Mouse (Mus musculus) gastrocnemius, postnatal 4 days (tissue): ENCODE data around the gene Lnx2. TPM values are rescaled to one million over a fixed set of nuclear protein-coding genes. Genes with fewer than 3 reads are reported as not detected.

Source experiments
- DNase-seq, 2 experiments: peaks; one replicate each; pipeline ENCODE4 v3.0.0; 2021 to 2022; ENCODE audit warnings: low spot score in 2 of 2, mixed read lengths in 2 of 2
- total RNA-seq, 2 experiments: library from RNA; stranded (reverse); gene quantifications; 2 replicates each; pipeline ENCODE4 v1.2.3; 2021

Gene Lnx2
- total RNA-seq, 2 experiments from 2014 or later, result 8.2 to 8.7 TPM

DNA sequence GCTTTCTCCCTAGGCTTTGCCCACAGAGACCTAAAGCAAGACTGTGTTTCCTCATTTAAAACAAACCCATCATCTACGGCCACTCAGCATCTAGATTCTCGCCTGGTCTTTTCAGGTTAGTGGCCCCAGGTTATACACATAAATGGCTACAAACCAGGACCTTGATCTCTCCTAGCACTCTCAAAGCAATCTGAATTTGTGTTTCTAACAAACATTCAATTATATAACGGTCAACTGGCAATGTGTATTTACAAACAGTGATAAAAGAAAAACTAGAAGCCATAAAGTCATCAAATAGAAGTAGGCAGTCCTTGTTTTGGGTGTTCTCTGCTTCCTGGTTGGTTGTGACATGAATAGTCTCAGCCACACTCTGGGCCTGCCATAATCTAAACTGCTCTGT is 22.9 kb downstream of the Lnx2 start:
- no peak for DNase-seq

DNA sequence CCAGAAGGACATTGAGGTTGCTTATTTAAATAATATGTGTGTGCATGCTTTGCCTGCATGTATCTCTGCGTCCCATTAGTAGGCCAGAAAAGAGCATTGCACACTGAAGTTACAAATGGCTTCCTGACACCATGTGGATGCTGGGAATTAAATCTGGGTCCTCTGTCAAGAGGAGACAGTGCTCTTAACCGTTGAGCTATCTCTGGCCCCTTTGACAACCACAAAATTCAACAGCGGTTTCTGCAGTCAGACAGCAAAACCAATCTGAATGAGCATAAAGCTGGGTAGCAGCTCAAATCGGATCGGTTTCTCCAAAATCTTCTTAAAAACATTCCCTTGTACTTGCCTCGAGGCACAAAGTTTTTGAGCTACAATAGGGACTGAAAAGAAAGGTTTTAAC is 23.3 kb downstream of the Lnx2 start:
- DNase-seq, result no peak

GRCm38 (mm10) chr5:147052309-147052558 is 24.2 kb downstream of the Lnx2 start:
- DNase-seq, result no peak

- DNase-seq, result no peak
These were observed 24.7 kb downstream of the Lnx2 start for GRCm38 (mm10) chr5:147051500-147052308.

GRCm38 (mm10) chr5:147050816-147051499 is 25.4 kb downstream of the Lnx2 start:
- DNase-seq, result no peak

GRCm38 (mm10) chr5:147049544-147050209 is 26.7 kb downstream of the Lnx2 start:
- no peak for DNase-seq

DNA sequence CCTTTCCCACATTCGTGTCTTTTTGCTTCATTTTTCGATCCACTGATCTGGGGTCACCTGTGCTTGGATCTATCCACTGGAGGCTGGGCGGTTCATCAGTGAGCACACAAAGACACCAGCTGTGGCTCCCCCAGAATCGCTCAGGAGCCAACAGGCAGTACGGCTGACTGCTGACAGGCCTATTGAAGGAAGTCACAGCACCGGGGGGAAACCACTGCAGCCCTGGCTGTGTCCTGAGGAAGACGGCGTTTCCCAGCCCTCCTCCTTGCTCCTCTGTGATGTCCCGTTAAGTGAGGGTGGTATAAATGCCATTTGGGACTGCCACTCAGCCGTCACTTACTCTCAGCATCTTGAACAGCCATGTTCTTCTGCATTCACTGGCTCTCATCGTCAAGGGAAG is 30.5 kb downstream of the Lnx2 start:
- no peak for DNase-seq

DNA sequence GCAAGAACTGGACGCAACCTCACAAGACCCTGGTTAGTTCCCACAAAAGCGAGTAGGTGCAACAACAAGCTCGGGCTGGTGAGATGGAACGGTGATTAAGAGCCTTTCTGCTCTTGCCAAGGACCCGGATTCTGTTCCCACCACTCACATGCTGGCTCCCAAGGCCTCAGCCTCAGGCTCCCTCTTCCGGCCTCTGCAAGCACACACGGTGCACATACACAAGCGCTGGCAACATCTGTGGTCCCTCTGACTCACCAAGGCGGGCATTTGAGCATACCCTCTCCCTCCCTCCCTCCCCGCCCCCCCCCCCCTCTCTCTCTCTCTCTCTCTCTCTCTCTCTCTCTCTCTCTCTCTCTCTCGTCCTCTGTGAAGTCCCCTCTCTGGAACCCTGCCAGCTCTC is 31.1 kb downstream of the Lnx2 start:
- DNase-seq, result no peak

- DNase-seq, result no peak
These were observed 33.0 kb downstream of the Lnx2 start for GRCm38 (mm10) chr5:147043240-147043844.

- no peak for DNase-seq
These were observed 34.1 kb downstream of the Lnx2 start for GRCm38 (mm10) chr5:147041965-147042937.

DNA sequence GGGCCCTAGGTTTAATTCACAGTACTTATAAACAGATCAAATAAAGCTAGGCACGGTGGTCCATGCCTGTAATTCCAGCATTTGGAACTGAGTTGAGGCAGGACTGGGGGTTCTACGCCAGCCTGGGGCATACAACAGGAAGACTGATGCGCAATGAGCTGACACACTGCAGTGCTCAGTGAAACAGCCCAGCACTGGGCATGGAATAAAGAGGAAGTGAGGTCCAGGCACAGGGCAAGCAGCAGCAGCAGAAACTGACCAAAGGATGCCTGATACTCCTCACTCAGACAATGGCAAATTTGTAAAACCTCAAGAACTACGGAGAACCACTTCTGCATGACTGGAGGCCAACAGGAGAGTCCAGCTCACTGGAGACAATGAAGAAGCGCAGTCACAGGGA is 37.0 kb downstream of the Lnx2 start:
- no peak for DNase-seq

GRCm38 (mm10) chr5:147037601-147038000 is 38.8 kb downstream of the Lnx2 start:
- DNase-seq, result no peak

DNA sequence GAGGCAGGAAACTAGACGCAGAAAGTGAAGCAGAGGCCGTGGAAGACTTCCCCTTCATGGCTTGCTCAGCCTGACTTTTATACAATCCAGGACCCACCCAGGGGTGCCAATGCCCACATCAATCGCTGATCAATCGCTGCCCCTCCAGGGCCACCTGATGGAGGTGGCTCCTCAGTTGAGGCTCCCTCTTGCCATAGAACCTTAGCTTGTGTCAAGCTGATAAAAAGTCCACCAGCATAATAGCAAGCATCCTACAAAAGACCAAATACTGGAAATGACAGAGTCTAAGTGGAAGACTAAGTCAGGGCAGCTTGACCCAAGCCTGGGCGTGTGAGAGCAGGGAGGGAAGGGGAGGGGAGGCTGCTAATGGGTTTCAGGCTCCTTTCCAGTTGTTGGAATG is 39.7 kb downstream of the Lnx2 start:
- no peak for DNase-seq

- no peak for DNase-seq
These were observed 40.4 kb downstream of the Lnx2 start for GRCm38 (mm10) chr5:147036028-147036427.

DNA sequence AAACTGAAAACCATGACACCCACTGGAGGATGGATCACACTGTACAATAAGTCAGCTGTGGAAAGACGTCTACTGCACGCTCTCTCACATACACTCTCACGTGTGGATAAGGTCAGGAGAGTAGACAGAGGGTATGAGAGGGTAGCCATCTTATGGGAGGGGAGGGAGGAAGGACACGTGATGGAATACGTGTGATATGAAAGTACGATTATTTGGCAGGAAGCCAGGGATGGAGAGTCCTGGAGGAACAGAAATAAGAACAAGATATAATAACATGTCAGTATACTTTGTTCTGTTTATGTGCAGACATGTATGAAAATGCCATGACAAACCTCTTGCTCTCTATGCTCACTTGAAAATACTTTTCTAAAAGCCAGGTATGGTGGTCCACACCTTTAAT is 41.1 kb downstream of the Lnx2 start:
- no peak for DNase-seq

DNA sequence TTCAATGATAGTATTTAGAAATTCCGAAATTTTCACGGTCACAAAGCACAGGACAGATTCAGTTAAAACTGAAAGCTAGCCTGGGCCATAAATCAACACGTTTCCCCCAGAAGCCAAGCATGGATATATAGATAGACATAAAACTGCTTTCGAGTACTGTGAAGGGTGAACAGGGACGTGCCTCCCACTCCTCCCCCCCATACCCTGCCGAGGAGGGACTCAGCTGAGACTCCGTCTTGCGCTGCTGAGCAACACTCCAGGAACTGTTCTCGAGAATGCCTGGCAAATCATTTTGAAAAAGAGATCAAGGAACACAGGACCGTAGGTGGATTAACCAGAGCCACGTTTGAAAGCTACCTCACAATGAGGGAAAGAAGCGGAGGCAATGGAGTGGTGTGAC is 42.1 kb downstream of the Lnx2 start:
- DNase-seq, result no peak

DNA sequence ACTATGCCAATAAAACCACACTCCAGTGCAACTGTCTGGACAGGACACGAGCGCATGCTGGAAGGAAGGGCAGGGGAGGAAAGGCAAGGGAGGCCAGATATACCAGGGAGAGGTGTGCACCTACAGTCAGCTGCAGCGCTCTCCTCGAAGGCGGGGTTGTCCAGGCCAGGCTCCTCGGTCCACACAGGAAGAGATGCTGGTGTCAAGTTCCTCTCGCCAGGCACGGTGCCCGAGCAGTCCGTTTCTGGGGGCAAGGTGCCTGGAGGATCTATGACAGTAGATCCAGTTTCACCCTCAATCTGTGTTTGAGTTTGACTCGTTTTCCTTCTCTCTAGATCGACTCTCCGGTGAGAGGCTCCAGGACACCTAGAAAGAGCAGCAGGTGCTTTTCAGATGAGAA is 43.2 kb downstream of the Lnx2 start:
- DNase-seq, result no peak

DNA sequence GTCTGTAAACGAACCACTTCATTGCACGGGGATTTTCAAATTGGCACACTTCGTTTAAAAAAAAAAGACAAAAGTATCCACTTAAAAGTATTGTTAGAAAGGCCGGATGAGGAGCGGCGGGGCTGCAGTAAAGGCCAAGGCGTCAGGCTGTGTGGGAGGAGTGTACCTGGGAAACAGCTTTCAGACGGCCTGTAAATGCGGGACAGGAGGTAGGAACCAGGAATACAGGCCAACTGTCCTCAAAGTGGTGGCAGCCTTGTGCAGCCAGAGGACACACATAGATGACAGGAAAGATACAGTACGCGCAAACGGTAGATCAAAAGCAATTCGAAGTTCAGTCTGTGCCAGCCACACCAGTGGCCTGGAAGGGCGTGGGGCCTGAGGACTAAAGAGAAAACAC is 45.1 kb downstream of the Lnx2 start:
- DNase-seq, result no peak

DNA sequence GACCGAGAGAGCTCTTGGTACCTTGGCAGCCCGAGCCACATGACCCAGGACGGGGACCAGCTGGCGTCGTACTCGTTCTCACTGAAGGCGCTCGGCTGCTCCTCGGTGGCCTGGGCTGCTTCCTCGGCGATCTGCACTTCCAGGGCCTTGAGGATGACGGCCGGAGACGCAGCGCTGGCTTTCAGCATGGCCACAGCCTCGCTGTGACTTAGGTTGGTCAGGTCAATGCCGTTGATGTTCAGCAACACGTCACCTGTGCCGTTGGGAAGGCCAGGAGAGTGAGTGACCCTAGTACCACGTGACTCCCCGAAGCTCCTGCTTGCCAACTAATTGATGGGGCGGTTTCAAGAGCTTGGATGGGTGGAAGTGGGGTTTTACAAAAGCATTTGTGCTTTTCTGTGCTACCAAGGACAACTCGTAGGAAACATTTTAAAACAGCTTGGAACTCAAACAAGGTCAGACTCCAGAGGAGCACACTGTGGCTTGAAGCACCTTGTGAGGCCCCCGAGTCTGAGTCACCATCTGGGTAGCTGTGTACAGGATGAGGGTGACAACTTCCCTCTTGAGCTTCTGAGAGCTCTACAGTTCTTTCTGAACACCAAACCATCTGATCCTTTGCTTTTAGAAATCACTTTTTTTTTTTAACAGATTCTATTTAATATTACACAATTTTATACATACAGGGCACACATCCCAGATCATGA is 51.9 kb downstream of the Lnx2 start:
- no peak for DNase-seq

GRCm38 (mm10) chr5:147023245-147023970 is 53.0 kb downstream of the Lnx2 start:
- no peak for DNase-seq
